Mouse (Mus musculus): ENCODE measurements around the gene Apaf1. TPM values are rescaled to one million over a fixed set of nuclear protein-coding genes. Genes with fewer than 3 reads are reported as not detected.

The Apaf1 gene
- total and polyA plus RNA-seq, 3 experiments, result 12.8 to 14.3 TPM; not detected in 1

DNA sequence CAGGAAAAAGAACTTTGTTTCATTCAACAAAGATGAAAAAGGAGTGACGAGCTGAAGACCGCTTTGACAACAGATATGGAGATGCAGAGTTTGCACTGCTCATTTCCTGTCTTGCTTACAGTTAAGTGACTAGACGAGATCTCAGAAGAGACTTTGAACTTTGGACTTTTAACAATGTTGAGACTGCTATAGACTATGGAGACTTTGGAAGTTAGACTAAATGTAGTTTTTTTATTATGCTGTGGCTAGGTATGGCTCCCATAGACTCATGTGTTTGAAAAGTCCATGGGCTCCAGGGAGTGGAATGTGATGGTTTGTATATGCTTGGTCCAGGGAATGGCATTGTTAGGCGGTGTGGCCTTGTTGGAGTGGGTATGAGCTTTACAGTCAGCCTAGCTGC, 100.8 kb downstream of the Apaf1 start:
- TF ChIP-seq TBP (IDR thresholded peaks at IDR 0.05; ENCODE audit: low read depth, low read length) (no peak), ETS1 (IDR thresholded peaks at IDR 0.05; ENCODE audit: low read depth, low read length) (no peak)
- H3K9ac ChIP-seq (ENCODE audit: control insufficient read depth, low read depth, low read length, poor library complexity, severe bottlenecking), result no peak overlapping the region
- H3K9me3 ChIP-seq (replicated peaks; ENCODE audit: insufficient read depth, low read length), result no peaks in the 10 kb centered on the region
- H3K36me3 ChIP-seq (ENCODE audit: control insufficient read depth in 1 of 2, insufficient read depth in 2 of 2, low read length in 2 of 2), result no peaks in the 10 kb centered on the region
- DNase-seq (ENCODE audit: low read depth, low spot score), result no peak
- no peaks in the 10 kb centered on the region for H3K79me2 ChIP-seq (ENCODE audit: control insufficient read depth, insufficient read depth, low read length, poor library complexity)
- no peaks in the 10 kb centered on the region for H3K4me1 ChIP-seq (ENCODE audit: control insufficient read depth in 1 of 2, insufficient read depth in 2 of 2, low read length in 2 of 2)
- H3K4me3 ChIP-seq (ENCODE audit: control insufficient read depth in 1 of 2, insufficient read depth in 1 of 2, low read depth in 2 of 2, low read length in 2 of 2), result no peak overlapping the region
- H3K27ac ChIP-seq (ENCODE audit: control insufficient read depth, low read depth, low read length), result no peak overlapping the region
- no peaks in the 10 kb centered on the region for H3K27me3 ChIP-seq (ENCODE audit: control insufficient read depth in 1 of 2, insufficient read depth in 2 of 2, low read length in 2 of 2)

DNA sequence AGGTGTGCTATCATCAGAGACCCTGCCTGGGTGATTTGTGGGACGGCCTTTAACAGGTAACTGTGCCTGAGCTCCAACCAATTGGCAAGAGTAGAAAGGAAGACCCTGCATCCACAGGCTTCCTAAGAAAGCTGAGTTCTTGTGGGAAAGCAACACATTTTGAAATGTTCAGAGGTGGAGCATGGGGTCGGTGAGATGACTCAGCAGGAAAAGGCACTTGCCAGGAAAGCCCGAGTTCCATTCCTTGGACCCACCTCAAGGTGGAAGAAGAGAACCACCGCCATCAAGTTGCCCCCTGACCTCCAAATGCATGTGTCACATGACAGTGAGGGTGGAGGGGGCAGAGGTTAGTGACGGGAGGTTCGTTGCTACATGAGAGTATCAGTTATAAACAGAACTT, 108.1 kb downstream of the Apaf1 start:
- no peaks in the 10 kb centered on the region for H3K9me3 ChIP-seq (replicated peaks; ENCODE audit: insufficient read depth, low read length)
- DNase-seq (ENCODE audit: low read depth, low spot score), result no peak
- no peaks in the 10 kb centered on the region for H3K4me1 ChIP-seq (ENCODE audit: control insufficient read depth in 1 of 2, insufficient read depth in 2 of 2, low read length in 2 of 2)
- no peak for TF ChIP-seq SIN3A (IDR thresholded peaks at IDR 0.05; ENCODE audit: low read length)
- TF ChIP-seq CHD1 (IDR thresholded peaks at IDR 0.05; ENCODE audit: low read depth, low read length), result no peak
- TF ChIP-seq TBP (IDR thresholded peaks at IDR 0.05; ENCODE audit: low read depth, low read length), result no peak
- no peak for TF ChIP-seq USF1 (IDR thresholded peaks at IDR 0.05; ENCODE audit: low read depth, low read length)
- TF ChIP-seq GABPA (IDR thresholded peaks at IDR 0.05; ENCODE audit: low read depth, low read length), result no peak
- no peak for TF ChIP-seq USF2 (IDR thresholded peaks at IDR 0.05; ENCODE audit: borderline replicate concordance in 1 of 2, insufficient read depth in 1 of 2, low read depth in 1 of 2, low read length in 2 of 2)
- no peak for TF ChIP-seq RAD21 (IDR thresholded peaks at IDR 0.05; ENCODE audit: low read depth, low read length)
- TF ChIP-seq GATA1 (IDR thresholded peaks at IDR 0.05; ENCODE audit: low read depth, low read length), result no peak
- no peak for TF ChIP-seq MAX (IDR thresholded peaks at IDR 0.05; ENCODE audit: low read length)
- TF ChIP-seq SMC3 (IDR thresholded peaks at IDR 0.05; ENCODE audit: low read depth, low read length), result no peak
- no peak for TF ChIP-seq POLR2AphosphoS5 (IDR thresholded peaks at IDR 0.05; ENCODE audit: borderline replicate concordance, low read depth, low read length)
- no peak overlapping the region for H3K4me3 ChIP-seq (ENCODE audit: control insufficient read depth in 1 of 2, insufficient read depth in 1 of 2, low read depth in 2 of 2, low read length in 2 of 2)
- H3K9ac ChIP-seq (ENCODE audit: control insufficient read depth, low read depth, low read length, poor library complexity, severe bottlenecking), result no peak overlapping the region
- no peak overlapping the region for H3K27ac ChIP-seq (ENCODE audit: control insufficient read depth, low read depth, low read length)
- H3K36me3 ChIP-seq (ENCODE audit: control insufficient read depth in 1 of 2, insufficient read depth in 2 of 2, low read length in 2 of 2), result no peaks in the 10 kb centered on the region
- H3K79me2 ChIP-seq (ENCODE audit: control insufficient read depth, insufficient read depth, low read length, poor library complexity), result no peaks in the 10 kb centered on the region
- H3K27me3 ChIP-seq (ENCODE audit: control insufficient read depth in 1 of 2, insufficient read depth in 2 of 2, low read length in 2 of 2), result no peaks in the 10 kb centered on the region

DNA sequence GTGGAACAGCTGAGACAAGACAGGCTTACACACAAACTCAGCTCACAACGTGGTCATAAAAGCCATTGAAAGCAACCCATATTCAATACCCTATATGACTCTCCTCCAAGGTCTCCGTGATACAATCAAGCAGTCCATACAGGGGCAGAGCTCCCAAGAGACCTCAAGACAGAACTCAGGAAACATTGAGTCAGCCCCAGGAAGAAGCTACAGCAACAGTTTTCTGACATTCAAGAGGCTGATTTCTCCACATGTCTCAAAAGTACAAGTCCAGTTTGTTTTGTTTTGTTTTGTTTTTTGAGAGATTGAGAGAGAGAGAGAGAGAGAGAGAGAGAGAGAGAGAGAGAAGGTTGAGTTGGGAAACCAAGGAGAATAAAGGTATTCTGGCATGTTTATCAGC, 108.5 kb downstream of the Apaf1 start:
- DNase-seq (ENCODE audit: low read depth, low spot score), result no peak
- H3K36me3 ChIP-seq (ENCODE audit: control insufficient read depth in 1 of 2, insufficient read depth in 2 of 2, low read length in 2 of 2), result no peaks in the 10 kb centered on the region
- TF ChIP-seq SMC3 (IDR thresholded peaks at IDR 0.05; ENCODE audit: low read depth, low read length) (no peak), TAL1 (IDR thresholded peaks at IDR 0.05; ENCODE audit: low read length) (no peak), BHLHE40 (IDR thresholded peaks at IDR 0.05; ENCODE audit: borderline replicate concordance, low read depth, low read length) (no peak), MEF2A (IDR thresholded peaks at IDR 0.05; ENCODE audit: extremely low read depth, insufficient replicate concordance, low read depth, low read length, poor library complexity, severe bottlenecking) (no peak)
- no peaks in the 10 kb centered on the region for H3K4me1 ChIP-seq (ENCODE audit: control insufficient read depth in 1 of 2, insufficient read depth in 2 of 2, low read length in 2 of 2)
- H3K79me2 ChIP-seq (ENCODE audit: control insufficient read depth, insufficient read depth, low read length, poor library complexity), result no peaks in the 10 kb centered on the region
- H3K27me3 ChIP-seq (ENCODE audit: control insufficient read depth in 1 of 2, insufficient read depth in 2 of 2, low read length in 2 of 2), result no peaks in the 10 kb centered on the region
- no peak overlapping the region for H3K27ac ChIP-seq (ENCODE audit: control insufficient read depth, low read depth, low read length)
- H3K9ac ChIP-seq (ENCODE audit: control insufficient read depth, low read depth, low read length, poor library complexity, severe bottlenecking), result no peak overlapping the region
- no peaks in the 10 kb centered on the region for H3K9me3 ChIP-seq (replicated peaks; ENCODE audit: insufficient read depth, low read length)
- H3K4me3 ChIP-seq (ENCODE audit: control insufficient read depth in 1 of 2, insufficient read depth in 1 of 2, low read depth in 2 of 2, low read length in 2 of 2), result no peak overlapping the region

Measured in MEL (cell line).